Mouse (Mus musculus): ENCODE results near the gene Car2.

DNA sequence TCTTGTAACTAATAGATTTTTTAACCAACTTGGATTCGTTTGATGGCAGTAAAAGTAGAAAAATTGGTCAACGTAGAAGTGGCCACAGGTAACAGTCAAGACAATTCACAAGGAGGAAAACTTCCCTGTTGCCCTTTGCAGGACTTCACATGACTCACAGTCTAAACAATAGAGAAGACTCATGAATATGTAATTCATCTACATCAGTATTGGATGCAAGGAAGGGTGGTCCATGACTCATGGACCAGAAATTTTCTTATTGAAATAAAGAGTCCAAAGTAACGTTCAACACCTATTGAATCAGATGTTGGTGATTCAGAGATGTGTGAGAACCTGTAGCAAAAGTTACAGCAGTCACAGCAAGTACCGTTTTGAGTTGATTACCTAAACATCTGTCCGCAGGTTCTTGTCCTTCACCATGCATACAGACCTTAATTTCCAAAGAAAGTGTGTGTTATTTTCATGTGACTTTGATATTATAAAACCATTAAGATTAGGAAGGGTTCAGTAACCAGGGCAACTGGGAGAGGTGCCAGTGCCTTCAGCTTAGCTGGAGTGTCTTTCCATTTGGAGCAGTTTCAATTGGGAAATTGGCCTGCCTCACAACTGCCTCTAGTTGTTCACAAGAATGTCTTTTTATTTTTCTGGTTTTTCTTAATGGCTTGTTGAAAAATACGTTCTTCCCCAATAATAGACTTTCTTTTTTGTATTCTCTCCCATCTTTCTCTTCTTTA is 62.2 kb downstream of the Car2 start:
- TF ChIP-seq CTCF (IDR thresholded peaks at IDR 0.05; ENCODE audit: extremely low read depth, insufficient read depth, low read length) (no peak), POLR2A (IDR thresholded peaks at IDR 0.05; ENCODE audit: extremely low read depth, insufficient read depth, low read length) (no peak)

Data from cortical plate, adult 2 months (tissue).